Mouse (Mus musculus) naive thymus-derived CD4-positive, alpha-beta T cell, adult 2 months (primary cell): ENCODE data around the gene Spdl1.
"Not testable (repeated sequence)": the region's sequence is repeated elsewhere in the genome, so short reads cannot be mapped to it uniquely, and the experiment has no call there.

Source experiments
- DNase-seq: peaks from one replicate; pipeline ENCODE4 v3.0.0-alpha.2; 2011; ENCODE audit warnings: low read depth

Gene Spdl1

GRCm38 (mm10) chr11:34798066-34798465, 35.4 kb downstream of the Spdl1 start:
- not testable (repeated sequence) for DNase-seq

DNA sequence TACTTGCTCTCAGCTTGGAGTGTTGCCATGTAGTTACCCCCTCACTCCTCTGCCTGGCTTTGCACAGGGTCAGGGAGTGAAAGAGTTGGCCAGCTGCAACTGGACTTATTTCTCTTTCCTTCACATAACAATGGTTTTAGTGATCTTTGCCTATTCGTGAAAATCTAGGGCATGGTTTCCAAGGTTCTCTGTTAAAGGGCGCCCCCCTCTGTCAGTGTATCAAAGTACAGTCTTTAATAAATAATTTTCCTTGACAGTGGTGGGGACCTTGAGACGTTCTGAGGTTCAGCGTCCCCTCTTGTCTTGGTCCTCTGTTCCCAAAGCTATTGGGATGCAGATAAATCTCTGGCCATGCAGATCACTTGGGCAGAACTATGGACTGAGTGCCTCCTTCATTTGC, 37.3 kb downstream of the Spdl1 start:
- peak; percentile 83 for DNase-seq

GRCm38 (mm10) chr11:34791872-34792271, 41.6 kb downstream of the Spdl1 start:
- DNase-seq, result peak; percentile 28

DNA sequence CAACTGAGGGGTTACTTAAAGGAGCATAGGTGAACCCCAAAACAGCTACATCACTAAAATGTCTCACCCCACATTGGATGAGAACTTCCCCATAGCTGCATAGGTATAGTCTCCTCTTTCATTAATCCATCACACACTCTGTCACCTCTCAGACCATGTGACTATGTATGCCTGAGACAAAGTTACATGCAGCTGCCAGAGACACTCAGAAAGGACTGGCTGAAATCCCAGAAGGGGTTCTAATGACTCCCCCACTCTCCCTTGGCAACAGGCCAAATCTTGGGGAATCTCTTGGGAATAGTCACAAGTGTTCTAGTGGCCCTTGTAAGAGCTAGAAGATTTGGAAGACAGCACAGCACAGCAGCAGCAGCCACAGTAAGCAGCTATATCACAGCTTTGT, 48.6 kb downstream of the Spdl1 start:
- no peak for DNase-seq

DNA sequence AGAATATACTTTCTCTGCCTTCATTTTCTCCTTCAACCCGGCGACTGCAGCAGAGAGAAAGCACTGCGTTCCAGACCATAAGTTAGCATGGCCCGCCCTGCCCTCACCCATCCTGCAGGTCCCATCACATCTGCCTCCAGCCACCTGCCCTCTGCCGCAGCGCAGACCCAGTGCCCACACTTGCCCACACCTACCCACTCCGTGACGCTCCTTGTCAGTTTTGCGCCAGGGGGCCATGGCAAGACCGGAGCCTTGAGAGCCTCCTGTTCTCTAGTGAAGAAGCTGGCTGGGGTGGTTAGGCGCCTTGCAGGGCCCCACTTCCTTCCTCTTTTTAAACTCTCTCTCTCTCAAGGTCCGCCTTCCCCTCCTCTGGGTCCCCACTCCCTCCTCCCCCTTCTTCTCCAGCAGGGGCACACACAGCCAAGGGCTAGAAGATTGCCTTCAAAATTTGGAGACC, 49.8 kb downstream of the Spdl1 start, which contains the start of gene Dock2:
Dock2 (minus strand) TSS at position 306 of the 457 bp plus-strand sequence.
- DNase-seq, result peak; percentile 76

GRCm38 (mm10) chr11:34782516-34783430, 50.7 kb downstream of the Spdl1 start:
- DNase-seq, result peak; percentile 95

DNA sequence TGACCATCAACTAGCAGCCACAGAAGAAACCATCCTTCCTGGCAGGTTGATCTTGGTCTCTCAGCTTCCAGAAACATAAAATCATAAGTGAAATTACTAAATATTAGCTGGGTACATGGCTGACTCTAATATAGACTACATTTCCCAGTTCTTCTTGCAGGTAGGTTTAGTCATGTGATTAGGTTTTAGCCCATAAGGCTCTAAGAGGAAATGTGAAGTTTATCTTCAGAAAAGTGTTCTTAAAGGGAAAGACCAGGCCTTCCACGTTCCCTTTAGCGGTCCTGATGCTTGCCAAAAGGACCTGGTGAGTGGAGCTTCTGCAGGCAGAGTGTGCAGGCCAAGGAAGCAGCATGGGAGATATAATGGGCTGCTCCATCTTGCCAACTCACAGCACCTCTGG, 52.7 kb downstream of the Spdl1 start:
- no peak for DNase-seq

GRCm38 (mm10) chr11:34779966-34780365, 53.5 kb downstream of the Spdl1 start:
- no peak for DNase-seq

DNA sequence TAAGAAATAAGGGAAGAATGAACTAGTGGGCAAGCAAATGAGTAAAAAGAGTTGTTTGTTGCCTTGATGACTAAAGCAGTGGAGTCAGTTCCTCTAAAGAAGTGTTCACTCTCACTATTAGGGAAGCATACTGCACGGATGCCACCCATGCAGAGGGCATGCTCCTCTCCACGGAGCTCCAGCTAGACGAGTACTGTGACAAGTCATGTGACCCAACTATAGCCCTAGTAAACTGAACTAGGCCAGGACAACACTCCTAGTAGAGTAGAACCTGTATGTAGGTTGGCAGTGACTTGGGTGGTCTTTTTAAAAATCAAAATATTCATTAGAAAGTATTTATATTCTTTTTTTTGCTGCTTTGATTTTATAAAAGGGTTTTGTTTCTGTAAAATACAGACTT, 55.1 kb downstream of the Spdl1 start:
- no peak for DNase-seq

GRCm38 (mm10) chr11:34777529-34777928, 55.9 kb downstream of the Spdl1 start:
- no peak for DNase-seq

DNA sequence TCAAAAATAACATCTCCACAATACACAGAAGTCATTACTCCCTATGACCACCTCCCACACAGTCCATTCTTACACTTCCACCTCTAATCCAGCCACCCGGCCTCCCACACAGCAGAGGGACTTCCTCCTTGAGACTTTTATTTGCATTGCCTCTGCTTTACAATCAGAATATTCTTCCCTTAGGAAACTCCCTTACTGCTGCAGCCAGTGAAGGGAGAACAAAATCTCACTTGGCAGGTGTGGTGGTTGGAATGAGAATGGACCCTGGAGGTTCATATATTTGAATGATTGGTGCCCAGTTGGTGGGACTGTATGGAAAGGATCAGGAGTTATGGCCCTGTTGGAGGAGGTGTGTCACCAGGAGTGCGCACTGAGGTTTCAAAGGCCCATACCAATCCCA, 57.4 kb downstream of the Spdl1 start:
- DNase-seq, result no peak

DNA sequence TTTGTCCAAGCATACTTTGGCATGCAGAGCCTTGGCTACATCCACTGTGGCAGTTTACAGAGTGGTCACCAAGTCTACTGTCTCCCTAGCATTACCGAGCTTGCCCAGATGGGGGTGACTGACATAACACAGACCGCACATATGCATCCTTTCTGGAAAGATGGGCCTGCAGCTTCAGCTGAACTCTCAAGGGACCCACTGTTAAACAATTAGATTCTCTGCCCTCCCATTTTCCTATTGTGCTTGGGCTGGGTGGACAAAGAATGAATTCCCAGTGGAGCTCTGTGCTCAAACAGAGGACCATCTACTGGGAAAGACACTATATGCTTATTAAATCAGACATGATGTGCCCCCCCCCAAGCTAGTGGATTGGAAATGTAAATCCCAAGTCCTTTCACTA, 58.8 kb downstream of the Spdl1 start:
- DNase-seq, result no peak

DNA sequence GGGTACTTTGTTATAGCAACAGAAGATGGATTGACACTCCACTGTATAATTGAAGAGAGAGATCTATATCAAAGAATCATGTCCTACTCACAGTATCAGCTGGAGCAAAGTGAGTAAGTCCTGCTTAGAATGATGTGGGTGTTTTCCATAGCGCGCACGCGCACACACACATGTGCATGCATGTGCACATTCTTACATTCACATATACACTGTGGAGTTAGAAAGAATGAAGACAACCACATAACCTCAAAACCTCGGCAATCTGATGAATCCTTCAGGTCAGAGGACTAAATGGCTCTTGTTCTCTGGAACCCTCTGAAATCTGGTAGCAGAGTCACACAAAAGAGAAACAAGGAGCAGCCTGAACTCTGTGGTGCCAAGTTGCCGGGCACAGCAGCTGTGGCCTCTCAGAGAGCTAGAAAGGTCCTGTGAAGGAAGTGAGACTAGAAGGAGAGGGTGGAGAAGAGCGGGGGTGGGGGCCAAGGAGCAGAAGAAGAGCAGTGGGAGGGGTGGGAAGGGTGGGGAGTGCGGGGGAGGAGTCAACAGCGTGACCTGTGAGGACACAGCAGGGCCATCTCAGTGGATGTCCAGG, 60.0 kb downstream of the Spdl1 start:
- peak; percentile 56 for DNase-seq

- DNase-seq, result peak; percentile 81
Observed at GRCm38 (mm10) chr11:34771221-34771986, 62.0 kb downstream of the Spdl1 start.

DNA sequence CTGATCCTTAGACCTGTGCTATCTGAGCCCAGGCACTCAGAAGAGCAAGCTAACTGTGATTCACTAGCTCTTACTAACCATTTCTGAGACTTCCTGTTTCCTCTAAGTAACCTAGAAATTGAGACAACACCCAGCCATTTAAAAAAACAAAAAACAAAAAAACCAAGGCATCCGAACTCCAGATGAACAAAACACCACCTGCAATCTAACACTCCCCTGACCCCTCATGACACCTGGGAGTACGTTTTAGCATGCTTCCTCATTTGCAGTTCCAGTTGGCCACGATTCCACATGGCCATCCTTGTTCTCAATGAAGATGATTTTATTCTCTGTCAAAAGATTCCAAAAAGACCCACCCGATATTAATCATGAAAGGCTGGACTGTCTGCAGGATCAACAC, 62.8 kb downstream of the Spdl1 start:
- DNase-seq, result peak; percentile 70

DNA sequence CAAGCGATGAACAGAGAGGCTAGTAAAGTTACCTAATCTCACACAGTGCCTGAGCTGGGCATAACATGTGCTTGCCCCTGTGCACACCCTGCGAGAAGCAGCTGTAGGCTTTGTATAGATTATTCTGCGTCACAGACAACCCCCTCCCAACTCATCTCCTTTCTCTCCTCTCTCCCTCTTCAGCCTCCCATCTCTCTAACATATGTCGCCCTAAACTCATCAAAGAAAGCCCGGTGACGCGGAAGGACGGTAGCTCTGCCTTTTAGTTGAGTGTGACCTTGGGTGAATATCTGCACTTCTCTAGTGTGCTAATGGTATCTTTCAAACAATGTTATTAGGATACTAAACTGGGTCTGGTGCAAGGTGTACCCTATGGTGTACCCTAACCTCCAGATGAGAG, 63.5 kb downstream of the Spdl1 start:
- peak; percentile 39 for DNase-seq

DNA sequence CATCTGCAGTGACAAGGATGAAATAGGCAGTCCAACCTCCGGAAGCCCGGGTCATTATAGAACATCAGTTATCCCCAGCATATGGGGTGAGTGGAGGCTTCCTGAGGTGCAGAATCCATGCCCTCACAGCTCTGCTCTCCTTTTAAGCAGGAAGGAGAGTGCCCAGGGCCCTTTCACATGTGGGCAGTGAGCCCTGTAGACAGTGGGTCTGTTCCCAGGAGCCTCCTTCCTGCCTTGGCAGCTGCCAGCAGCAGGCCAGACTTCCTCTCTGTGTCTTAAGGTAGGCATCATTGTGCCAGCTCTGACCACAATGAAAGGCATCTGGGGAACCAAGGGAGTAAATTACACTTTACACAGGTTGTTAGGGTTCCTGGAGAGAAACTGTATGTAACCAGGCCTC, 64.0 kb downstream of the Spdl1 start:
- DNase-seq, result peak; percentile 51

DNA sequence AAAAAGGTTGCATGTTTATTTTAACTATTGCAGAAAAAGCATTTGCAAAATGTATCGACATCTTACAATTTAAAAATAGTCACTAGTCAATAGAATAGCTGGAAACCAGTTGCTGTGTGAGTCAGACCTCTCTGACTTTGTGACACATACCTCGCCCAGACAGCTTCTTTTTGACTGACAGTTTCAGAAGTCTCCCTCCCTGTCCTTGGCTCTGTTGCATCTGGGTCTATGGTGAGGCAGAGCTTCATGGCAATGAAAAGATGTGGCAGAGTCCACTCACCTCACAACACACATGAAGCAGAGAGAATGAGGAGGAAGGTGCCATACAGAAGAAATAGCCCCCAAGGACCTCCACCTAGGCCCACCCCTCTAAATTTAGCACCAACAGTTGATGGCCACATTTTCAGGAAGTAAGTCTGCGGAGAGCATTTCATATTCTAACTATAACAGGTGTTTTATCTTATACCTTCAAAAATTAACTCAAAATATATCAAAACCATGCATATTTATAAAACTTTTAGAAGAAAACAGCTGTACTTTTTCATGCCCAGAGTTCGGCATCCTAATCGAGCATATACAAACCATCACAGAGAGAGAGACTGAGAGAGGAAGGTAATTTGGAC, 69.6 kb downstream of the Spdl1 start:
- DNase-seq, result peak; percentile 25

DNA sequence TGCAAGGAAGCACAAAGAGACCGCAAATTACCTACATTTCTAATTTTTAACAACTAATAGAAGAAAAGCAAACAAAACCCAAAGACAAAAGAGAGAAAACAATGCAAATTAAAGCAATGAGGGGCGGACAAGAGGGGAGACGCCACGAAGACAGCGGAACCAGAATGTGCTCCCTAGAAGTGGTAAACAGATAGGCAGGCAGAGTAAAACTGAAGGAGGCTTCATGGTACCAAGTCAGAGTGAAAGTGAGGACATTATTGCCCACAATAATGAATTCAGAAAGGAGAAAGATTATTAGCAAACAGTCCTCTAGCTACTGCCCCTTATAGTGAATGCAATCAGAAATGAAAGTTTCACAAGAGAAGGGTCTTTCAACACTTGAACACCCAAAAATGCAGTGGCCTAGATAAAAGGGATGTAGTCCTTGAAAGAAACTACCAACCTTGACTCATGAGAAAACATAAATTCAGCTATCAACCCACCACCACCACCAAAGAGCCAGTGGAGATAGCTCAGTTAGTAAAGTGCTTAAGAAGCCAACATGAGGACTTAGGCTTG, 70.8 kb downstream of the Spdl1 start:
- DNase-seq, result peak; percentile 34

DNA sequence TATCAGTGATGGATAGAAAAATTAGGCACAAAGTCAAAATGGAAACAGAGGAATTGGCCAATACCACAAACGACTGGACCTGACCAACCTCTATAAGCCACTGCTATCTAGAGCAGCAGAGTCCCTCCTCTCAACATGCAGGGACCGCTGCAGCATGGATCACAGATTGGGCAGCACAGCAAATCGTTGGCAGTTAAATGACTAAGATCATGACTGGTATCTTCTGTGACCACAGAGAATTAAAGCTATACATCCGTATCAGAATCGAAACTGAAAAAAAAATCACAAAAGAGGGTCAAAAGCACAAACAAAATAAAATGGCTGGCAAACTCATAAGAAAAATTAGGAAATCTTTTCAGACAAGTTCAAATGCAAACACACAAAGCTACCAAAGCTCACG, 71.3 kb downstream of the Spdl1 start:
- DNase-seq, result peak; percentile 46

DNA sequence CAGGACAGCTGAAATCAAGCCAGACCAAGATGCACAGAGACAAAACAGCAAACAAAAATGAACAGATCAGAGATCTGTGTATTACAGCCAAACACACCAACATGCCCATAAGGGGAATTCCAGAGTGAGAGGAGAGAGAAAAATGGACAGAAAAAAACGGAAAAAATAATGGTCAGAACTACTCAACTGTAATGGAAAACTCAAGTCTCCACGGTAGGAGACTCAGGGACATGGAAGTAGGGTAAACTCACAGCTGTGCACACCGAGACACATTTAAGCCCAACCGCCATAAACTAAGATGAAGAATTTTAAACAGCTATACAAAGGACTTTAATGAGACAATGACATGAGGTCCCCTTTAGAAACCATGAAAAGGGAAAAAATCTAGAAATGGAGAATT, 73.9 kb downstream of the Spdl1 start:
- no peak for DNase-seq
